Mouse (Mus musculus) adrenal gland, postnatal 4 days (tissue): ENCODE measurements at regions not wholly inside any gene's neighbourhood (a gene's known extent, or its start where the extent isn't known, plus 50 kb on each side); places are given as distances from the start of the nearest gene placed in this dataset.

Experiments
- DNase-seq, 2 experiments: peaks; one replicate each; pipeline ENCODE4 v3.0.0; 2021 to 2022; ENCODE audit warnings: low spot score in 2 of 2, mixed read lengths in 2 of 2

GRCm38 (mm10) chr3:39062415-39062814 is 175.7 kb downstream of the Fat4 start:
- DNase-seq, result no peak

- DNase-seq, result no peak
Observed at GRCm38 (mm10) chr3:39065457-39065856, 178.7 kb downstream of the Fat4 start.

GRCm38 (mm10) chr3:39069011-39069410 is 182.3 kb downstream of the Fat4 start:
- DNase-seq, result no peak

GRCm38 (mm10) chr3:39082678-39083270 is 196.0 kb downstream of the Fat4 start:
- DNase-seq, result no peak

- DNase-seq, result no peak
Observed at GRCm38 (mm10) chr3:39088948-39089347, 202.2 kb downstream of the Fat4 start.

- no peak for DNase-seq
Observed at GRCm38 (mm10) chr3:39102324-39102723, 215.6 kb downstream of the Fat4 start.

- no peak for DNase-seq
Observed at GRCm38 (mm10) chr3:39109756-39110392, 223.1 kb downstream of the Fat4 start.

- no peak for DNase-seq
Observed at GRCm38 (mm10) chr3:39114056-39114455, 227.3 kb downstream of the Fat4 start.

GRCm38 (mm10) chr3:39114826-39115225 is 228.1 kb downstream of the Fat4 start:
- no peak for DNase-seq

GRCm38 (mm10) chr3:39115441-39115840 is 228.7 kb downstream of the Fat4 start:
- DNase-seq, result no peak

- DNase-seq, result no peak
Observed at GRCm38 (mm10) chr3:39122250-39122649, 235.5 kb downstream of the Fat4 start.

GRCm38 (mm10) chr3:39130532-39130931 is 243.8 kb downstream of the Fat4 start:
- DNase-seq, result no peak

- no peak for DNase-seq
Observed at GRCm38 (mm10) chr3:39165006-39165667, 278.4 kb downstream of the Fat4 start.

GRCm38 (mm10) chr3:39182646-39183045 is 295.9 kb downstream of the Fat4 start:
- DNase-seq, result no peak

- no peak for DNase-seq
Observed at GRCm38 (mm10) chr3:39195102-39195501, 308.4 kb downstream of the Fat4 start.

- DNase-seq, result no peak
Observed at GRCm38 (mm10) chr3:39202662-39203061, 315.9 kb downstream of the Fat4 start.

GRCm38 (mm10) chr3:39208651-39209050 is 321.9 kb downstream of the Fat4 start:
- no peak for DNase-seq

- no peak for DNase-seq
Observed at GRCm38 (mm10) chr3:39209382-39210165, 322.8 kb downstream of the Fat4 start.

GRCm38 (mm10) chr3:39211670-39212069 is 324.9 kb downstream of the Fat4 start:
- DNase-seq, result no peak

- no peak for DNase-seq
Observed at GRCm38 (mm10) chr3:39220011-39220706, 333.4 kb downstream of the Fat4 start.

GRCm38 (mm10) chr3:39220707-39221034 is 333.9 kb downstream of the Fat4 start:
- DNase-seq, result no peak
